Mouse (Mus musculus) heart, adult 2 months (tissue): ENCODE results near the gene A030005K14Rik.

Experiments used
- CTCF ChIP-seq: fragments of 200-600 bp; IDR thresholded peaks from 2 replicates; pipeline ENCODE4 v1.8.1; 2022; ENCODE audit warnings: antibody characterized with exemption, mild to moderate bottlenecking, moderate library complexity
- EP300 ChIP-seq: fragments of 200-500 bp; IDR thresholded peaks from 2 replicates; pipeline ENCODE4 v1.6.1; 2011; ENCODE audit warnings: low read depth, low read length, control low read depth; ENCODE audit not compliant: insufficient read depth
- POLR2A ChIP-seq: fragments of 200-500 bp; IDR thresholded peaks from 2 replicates; pipeline ENCODE4 v1.6.1; 2011; ENCODE audit warnings: mild to moderate bottlenecking, low read depth, low read length, control low read depth; ENCODE audit not compliant: insufficient read depth

DNA sequence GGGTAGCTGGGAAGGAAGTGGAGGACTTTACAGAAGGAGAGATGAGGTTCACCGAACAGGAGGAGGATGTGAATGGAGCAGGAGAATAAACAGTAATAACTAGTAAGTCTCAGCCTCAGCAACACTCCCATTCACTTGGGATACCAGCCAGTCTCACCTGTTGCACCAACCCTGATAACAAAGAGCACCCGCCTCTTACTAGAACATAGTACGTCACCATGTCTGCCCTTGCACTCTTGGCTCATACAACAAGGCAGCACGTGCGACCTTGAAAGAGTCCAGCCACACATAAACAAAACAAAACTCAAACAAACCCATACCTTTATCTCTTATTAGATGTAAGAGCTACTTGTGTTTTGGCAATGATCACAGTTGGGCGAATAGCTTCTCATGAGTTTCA lies 26.7 kb downstream of the A030005K14Rik start:
- TF ChIP-seq POLR2A = no peak
- no peak for TF ChIP-seq CTCF
- TF ChIP-seq EP300 = no peak
